Mouse (Mus musculus) kidney, embryonic 16.5 days (tissue): ENCODE measurements at regions not wholly inside any gene's neighbourhood (a gene's known extent, or its start where the extent isn't known, plus 50 kb on each side); places are given as distances from the start of the nearest gene placed in this dataset.
A peak's percentile ranks its signal among the peaks of the same experiment; 100 is the strongest.

Experiments
- ATAC-seq: fragments of 200-750 bp; cut with Nextera tagmentation; 2 replicates; pipeline ENCODE4 v1.8.0; 2017; ENCODE audit warnings: moderate TSS enrichment; ENCODE audit not compliant: low FRiP score, low TSS enrichment
- H3K27ac ChIP-seq: fragments of 300-500 bp; sonication (generic); 2 replicates; pipeline ENCODE4 v1.5.1; 2014; ENCODE audit warnings: low read length
- H3K27me3 ChIP-seq: fragments of 300-500 bp; sonication (generic); 2 replicates; pipeline ENCODE4 v1.6.1; 2014; ENCODE audit warnings: low read length, control low read depth, mixed read lengths; ENCODE audit not compliant: insufficient read depth
- H3K36me3 ChIP-seq: fragments of 300-500 bp; sonication (generic); 2 replicates; pipeline ENCODE4 v1.6.1; 2014; ENCODE audit warnings: low read length, control low read depth, mixed read lengths; ENCODE audit not compliant: insufficient read depth
- H3K4me1 ChIP-seq: fragments of 300-500 bp; sonication (generic); 2 replicates; pipeline ENCODE4 v1.6.1; 2014; ENCODE audit warnings: low read length, control low read depth, mixed read lengths; ENCODE audit not compliant: insufficient read depth
- H3K4me2 ChIP-seq: fragments of 300-500 bp; sonication (generic); replicated peaks from 2 replicates; pipeline ENCODE4 v1.6.1; 2014; ENCODE audit warnings: low read depth, low read length
- H3K4me3 ChIP-seq: fragments of 300-500 bp; sonication (generic); 2 replicates; pipeline ENCODE4 v1.5.1; 2014; ENCODE audit warnings: mild to moderate bottlenecking, low read length
- H3K9ac ChIP-seq: fragments of 300-500 bp; sonication (generic); replicated peaks from 2 replicates; pipeline ENCODE4 v1.6.1; 2014; ENCODE audit warnings: low read length
- H3K9me3 ChIP-seq: fragments of 300-500 bp; sonication (generic); 2 replicates; pipeline ENCODE4 v1.6.1; 2016; ENCODE audit warnings: low read length, control low read depth
- WGBS: fragments of 180-500 bp; shearing (Covaris S2); extraction: QIAGEN DNeasy Blood & Tissue Kit; methylation state at CpG from one replicate; pipeline ENCODE4 v1.1.7; 2014; 5-methylcytosine and 5-hydroxymethylcytosine counted together

- Histone ChIP-seq H3K27me3 (no peaks in the 10 kb centered on the region), H3K4me3 (no peak overlapping the region), H3K4me1 (peaks cover 8% of the 10 kb centered on the region; the same call in 1 of the 2 replicates), H3K9me3 (no peaks in the 10 kb centered on the region), H3K36me3 (no peaks in the 10 kb centered on the region), H3K4me2 (no peak overlapping the region), H3K27ac (no peak overlapping the region), H3K9ac (no peak overlapping the region)
- no peak for ATAC-seq
- WGBS: 88% methylated on average over 5 of the region's 5 CpGs
Observed at GRCm38 (mm10) chr10:67380174-67380573, 95.1 kb upstream of the Nrbf2 start.

DNA sequence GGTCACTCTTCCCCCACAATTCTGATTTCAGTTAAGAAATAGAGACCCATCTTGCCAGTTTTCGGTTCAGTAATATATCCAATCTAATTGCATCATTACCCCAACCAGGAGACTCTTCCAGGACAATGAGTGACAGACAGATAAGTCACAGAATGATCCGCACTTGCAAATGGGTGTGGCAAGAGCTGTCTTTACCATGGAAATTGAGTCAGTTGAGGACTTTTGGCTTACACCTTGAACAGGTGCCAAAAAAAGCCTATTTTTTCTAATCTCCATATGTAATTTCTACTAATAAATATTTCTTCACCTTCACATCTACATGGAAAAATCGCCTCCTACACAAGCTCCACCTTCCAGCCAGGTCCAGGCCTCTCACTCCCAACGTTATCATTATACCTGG, 98.2 kb upstream of the Nrbf2 start:
- Histone ChIP-seq H3K36me3 (no peaks in the 10 kb centered on the region), H3K27me3 (no peaks in the 10 kb centered on the region), H3K4me3 (no peak overlapping the region), H3K4me2 (no peak overlapping the region), H3K9me3 (no peaks in the 10 kb centered on the region), H3K27ac (no peak overlapping the region), H3K4me1 (no peaks in the 10 kb centered on the region), H3K9ac (no peak overlapping the region)
- 89% methylated on average over 4 of the region's 4 CpGs for whole genome bisulfite sequencing
- ATAC-seq: no peak

- WGBS: 77% methylated on average over 16 of the region's 16 CpGs
- H3K27ac ChIP-seq: no peak overlapping the region
- H3K36me3 ChIP-seq: no peaks in the 10 kb centered on the region
- H3K4me3 ChIP-seq: no peak overlapping the region
- no peak overlapping the region for H3K4me2 ChIP-seq
- H3K27me3 ChIP-seq: no peaks in the 10 kb centered on the region
- no peak overlapping the region for H3K9ac ChIP-seq
- no peaks in the 10 kb centered on the region for H3K4me1 ChIP-seq
- ATAC-seq: no peak
- no peaks in the 10 kb centered on the region for H3K9me3 ChIP-seq
Observed at GRCm38 (mm10) chr10:67383802-67384567, 98.9 kb upstream of the Nrbf2 start.

DNA sequence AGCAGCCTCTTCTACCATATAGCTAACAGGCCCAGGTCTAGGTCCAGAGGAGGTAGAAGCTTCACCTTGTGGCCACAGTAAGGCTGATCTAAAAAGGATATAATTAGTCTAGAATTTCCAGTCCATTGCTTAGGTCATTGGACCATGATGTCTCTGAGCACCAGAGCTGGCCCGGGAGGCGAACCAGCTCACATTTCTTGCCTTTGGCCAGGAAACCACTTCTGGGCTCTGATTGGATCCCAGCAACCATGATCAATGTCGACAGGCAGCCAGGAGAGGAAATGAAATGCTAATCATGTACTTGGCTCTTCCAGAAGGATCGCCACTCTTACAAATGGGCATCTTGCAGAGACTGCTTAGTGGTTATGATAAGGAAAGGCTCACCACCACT, 99.5 kb upstream of the Nrbf2 start:
- H3K9ac ChIP-seq: no peak overlapping the region
- peak; percentile 78 for ATAC-seq
- no peaks in the 10 kb centered on the region for H3K36me3 ChIP-seq
- 0 out of 2 replicates have a peak overlapping the region, but pooled peaks have one; percentile 23 for H3K27ac ChIP-seq
- no peak overlapping the region for H3K4me3 ChIP-seq
- no peaks in the 10 kb centered on the region for H3K4me1 ChIP-seq
- H3K27me3 ChIP-seq: no peaks in the 10 kb centered on the region
- no peak overlapping the region for H3K4me2 ChIP-seq
- H3K9me3 ChIP-seq: no peaks in the 10 kb centered on the region
- WGBS: 33% methylated on average over 4 of the region's 4 CpGs

DNA sequence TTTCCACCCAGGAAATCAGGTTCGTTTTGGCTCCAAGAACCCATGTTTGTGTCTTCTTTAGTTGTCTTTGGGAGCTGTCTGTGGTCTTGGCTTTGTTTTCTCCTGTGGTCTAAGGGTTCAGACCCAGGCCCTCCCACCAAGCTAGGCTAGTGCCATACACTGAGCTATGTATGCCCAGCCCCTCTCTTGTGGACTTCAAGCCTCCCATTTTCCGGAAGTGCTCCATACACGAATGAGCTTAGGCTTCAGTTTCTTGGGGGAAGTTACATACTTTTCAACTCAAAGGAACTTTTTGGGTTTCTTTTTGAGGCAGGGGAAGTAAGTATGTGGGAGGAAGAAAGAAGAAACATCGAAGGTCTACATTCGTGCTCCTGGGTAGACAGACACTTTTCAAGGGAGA, 100.9 kb upstream of the Nrbf2 start:
- Histone ChIP-seq H3K4me2 (no peak overlapping the region), H3K4me1 (no peaks in the 10 kb centered on the region), H3K36me3 (no peaks in the 10 kb centered on the region), H3K27me3 (no peaks in the 10 kb centered on the region), H3K27ac (no peak overlapping the region), H3K4me3 (no peak overlapping the region), H3K9me3 (no peaks in the 10 kb centered on the region), H3K9ac (no peak overlapping the region)
- no peak for ATAC-seq
- 75% methylated on average over 5 of the region's 5 CpGs for WGBS

DNA sequence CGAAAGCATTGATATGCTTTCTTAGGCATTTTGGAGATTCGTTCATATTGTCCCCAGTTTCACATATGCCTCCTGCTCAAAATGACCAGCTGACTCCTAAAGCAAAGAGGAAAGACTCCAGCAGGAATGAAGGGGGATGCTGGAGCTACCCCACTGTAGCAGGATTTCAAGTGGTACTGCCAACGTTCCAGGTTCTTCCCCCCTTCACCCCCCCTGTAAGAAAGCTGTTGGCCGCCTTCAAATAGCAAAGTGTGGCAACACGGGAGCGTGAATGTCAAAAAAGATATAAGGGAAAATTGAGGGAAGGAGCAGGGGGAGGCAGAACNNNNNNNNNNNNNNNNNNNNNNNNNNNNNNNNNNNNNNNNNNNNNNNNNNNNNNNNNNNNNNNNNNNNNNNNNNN, 103.7 kb upstream of the Nrbf2 start:
- H3K4me1 ChIP-seq: no peaks in the 10 kb centered on the region
- H3K4me3 ChIP-seq: no peak overlapping the region
- H3K36me3 ChIP-seq: no peaks in the 10 kb centered on the region
- H3K9me3 ChIP-seq: no peaks in the 10 kb centered on the region
- no peaks in the 10 kb centered on the region for H3K27me3 ChIP-seq
- no peak for ATAC-seq
- WGBS: 56% methylated on average over 6 of the region's 6 CpGs
- no peak overlapping the region for H3K27ac ChIP-seq
- no peak overlapping the region for H3K9ac ChIP-seq
- no peak overlapping the region for H3K4me2 ChIP-seq

DNA sequence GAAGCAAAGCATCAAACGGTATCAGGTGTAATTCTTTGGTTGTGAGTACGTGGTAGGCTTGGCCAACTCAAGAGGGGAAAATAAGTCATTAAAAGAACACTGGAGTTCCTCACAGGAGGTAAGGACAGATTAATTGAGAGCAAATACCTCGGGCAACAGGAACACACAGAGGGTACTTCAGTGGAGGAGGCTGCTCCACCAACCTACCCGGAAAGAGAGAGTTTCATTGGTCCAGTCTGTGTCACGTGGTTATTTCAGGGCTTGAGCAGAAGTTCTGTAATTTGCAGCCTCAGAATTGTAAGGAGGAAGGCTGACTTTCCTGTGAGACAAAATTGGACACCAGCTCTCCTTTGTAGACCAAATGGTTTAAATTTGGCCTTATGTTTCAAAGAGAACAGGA, 115.3 kb upstream of the Nrbf2 start:
- Histone ChIP-seq H3K27me3 (no peaks in the 10 kb centered on the region), H3K9ac (no peak overlapping the region), H3K4me2 (no peak overlapping the region), H3K4me1 (no peaks in the 10 kb centered on the region), H3K27ac (no peak overlapping the region), H3K9me3 (no peaks in the 10 kb centered on the region), H3K4me3 (no peak overlapping the region), H3K36me3 (no peaks in the 10 kb centered on the region)
- 60% methylated on average over 5 of the region's 5 CpGs for WGBS
- no peak for ATAC-seq

DNA sequence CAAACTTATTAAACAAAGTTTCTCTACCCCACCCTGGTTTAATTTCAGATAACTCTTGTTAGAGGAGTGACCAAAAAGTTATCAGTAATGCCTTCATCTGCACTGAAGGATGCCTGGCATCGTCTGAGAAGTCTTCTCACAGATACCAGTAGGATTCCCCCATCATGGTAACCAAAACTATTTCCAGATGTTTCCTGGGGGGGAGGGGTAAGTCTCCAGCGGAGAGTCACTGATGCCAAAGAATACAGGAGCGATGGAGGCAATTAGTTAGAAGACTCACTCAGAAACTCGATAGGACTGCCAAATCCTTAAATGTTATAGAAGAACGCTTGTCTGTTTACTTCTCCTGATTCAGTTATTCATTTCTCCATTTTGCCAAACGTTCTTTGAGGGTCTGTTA, 116.3 kb upstream of the Nrbf2 start:
- 46% methylated on average over 6 of the region's 6 CpGs for WGBS
- no peak for ATAC-seq
- Histone ChIP-seq H3K9me3 (no peaks in the 10 kb centered on the region), H3K9ac (no peak overlapping the region), H3K36me3 (no peaks in the 10 kb centered on the region), H3K4me3 (no peak overlapping the region), H3K4me2 (no peak overlapping the region), H3K27ac (no peak overlapping the region), H3K27me3 (no peaks in the 10 kb centered on the region), H3K4me1 (no peaks in the 10 kb centered on the region)

- Histone ChIP-seq H3K4me3 (no peak overlapping the region), H3K27me3 (no peaks in the 10 kb centered on the region), H3K36me3 (no peaks in the 10 kb centered on the region), H3K4me1 (no peaks in the 10 kb centered on the region), H3K9me3 (no peaks in the 10 kb centered on the region), H3K4me2 (no peak overlapping the region), H3K9ac (no peak overlapping the region), H3K27ac (no peak overlapping the region)
- ATAC-seq: no peak
- WGBS: 87% methylated on average over 8 of the region's 8 CpGs
Observed at GRCm38 (mm10) chr10:67417529-67417928, 117.7 kb upstream of the Egr2 start.

DNA sequence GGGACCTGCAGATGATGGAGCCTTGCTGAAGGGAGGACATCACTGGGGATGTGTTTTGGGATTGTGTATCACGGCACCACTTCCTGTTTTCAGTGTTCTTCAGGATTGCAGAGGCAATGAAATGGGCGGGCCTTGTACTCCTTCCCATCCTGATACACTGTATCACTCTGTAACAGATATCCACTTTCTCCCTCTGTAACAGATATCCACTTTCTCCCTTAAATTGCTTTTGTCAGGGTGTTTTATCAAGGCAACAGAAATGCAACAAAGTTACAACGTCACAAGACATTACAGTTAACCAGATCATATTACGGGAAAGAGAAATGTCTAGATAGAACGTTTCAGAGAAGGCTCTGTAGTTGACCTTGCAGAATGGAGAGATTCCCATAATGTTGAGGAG, 114.5 kb upstream of the Egr2 start:
- H3K4me2 ChIP-seq: no peak overlapping the region
- H3K4me1 ChIP-seq: no peaks in the 10 kb centered on the region
- H3K4me3 ChIP-seq: no peak overlapping the region
- no peak overlapping the region for H3K27ac ChIP-seq
- 70% methylated on average over 5 of the region's 5 CpGs for WGBS
- H3K36me3 ChIP-seq: no peaks in the 10 kb centered on the region
- no peak overlapping the region for H3K9ac ChIP-seq
- no peak for ATAC-seq
- no peaks in the 10 kb centered on the region for H3K27me3 ChIP-seq
- peaks cover 4% of the 10 kb centered on the region; the same call in 1 of the 2 replicates for H3K9me3 ChIP-seq
